Mouse (Mus musculus) thymus, postnatal 36 days (tissue): ENCODE results near the gene Astn2.

Source experiments
- DNase-seq, 2 experiments: peaks; one replicate each; pipeline ENCODE4 v3.0.0; 2022; ENCODE audit warnings: mixed read lengths in 2 of 2

The Astn2 gene

GRCm38 (mm10) chr4:66404201-66404711 lies at the start of gene Astn2:
Gene Astn2, minus strand, starts transcription at chr4:66404611.
- DNase-seq = no peak

DNA sequence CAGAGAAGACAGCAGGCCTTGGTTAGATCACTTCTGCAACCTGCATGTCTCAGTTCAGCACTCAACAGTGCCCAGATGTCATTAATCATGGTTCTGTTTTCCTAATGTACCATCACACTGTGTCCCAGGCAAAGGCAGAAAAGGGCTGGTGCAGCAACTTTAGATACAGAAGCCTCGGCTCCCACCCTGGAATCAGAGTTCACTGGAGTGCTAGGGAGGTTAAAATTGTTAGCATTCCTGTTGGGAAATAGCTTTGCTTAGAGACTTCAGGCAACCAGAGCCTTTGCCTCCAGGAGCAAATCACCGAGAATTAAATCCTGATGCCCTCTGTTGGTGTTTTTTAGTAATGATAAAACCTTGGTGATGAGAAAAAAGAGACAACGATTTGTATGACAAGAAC lies 45.7 kb upstream of the Astn2 start:
- no peak for DNase-seq

- no peak for DNase-seq
These were observed 26.8 kb upstream of the Astn2 start for GRCm38 (mm10) chr4:66431256-66431655.

- DNase-seq = no peak
These were observed 21.4 kb upstream of the Astn2 start for GRCm38 (mm10) chr4:66425804-66426203.

DNA sequence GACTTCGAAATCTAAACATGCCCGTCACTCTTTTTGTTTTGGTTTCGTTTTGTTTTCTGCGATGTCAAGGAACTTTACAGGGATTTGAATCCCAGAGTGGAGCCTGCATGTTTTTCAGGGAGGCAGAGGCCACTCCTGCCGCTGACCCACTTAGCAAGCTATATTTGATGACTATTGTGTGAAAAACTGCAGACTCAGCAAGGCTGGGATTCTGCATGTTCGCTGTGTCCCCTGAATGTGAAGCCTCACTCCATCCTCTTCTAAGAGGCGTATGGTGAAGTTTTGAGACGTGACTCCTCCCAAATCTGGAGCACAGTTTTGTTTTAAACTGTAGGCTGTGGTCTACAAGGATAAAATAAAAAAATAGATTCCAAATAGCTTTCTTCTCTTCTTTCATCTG lies 10.4 kb upstream of the Astn2 start:
- no peak for DNase-seq

- DNase-seq = no peak
These were observed 675 bp upstream of the Astn2 start for GRCm38 (mm10) chr4:66405086-66405485.

DNA sequence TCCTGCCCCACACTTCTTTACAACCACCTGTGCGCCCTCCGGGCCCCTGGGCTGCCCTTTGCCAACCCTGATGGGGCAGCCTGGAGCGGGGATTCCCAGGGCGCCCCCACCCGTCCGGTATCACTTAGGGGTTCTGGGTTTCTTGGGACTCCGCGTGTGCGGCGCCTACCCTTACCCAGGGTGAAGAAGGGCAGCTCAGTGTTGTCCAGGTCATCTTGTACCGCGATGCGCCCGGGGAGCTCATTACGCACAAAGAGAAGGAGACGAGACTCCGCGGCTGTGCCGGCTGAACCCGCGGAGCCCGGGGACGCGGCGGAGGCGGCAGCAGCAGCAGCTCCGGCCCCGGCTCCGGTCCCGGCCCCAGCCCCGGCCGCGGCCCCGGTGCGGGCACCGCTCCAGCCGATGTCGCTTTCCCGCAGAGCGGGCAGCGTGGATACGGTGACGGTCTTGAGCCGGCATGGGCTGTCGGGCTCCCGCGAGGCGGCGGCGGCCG lies 657 bp downstream of the Astn2 start:
- peak in 1 of 2 experiments; percentile 5 for DNase-seq

GRCm38 (mm10) chr4:66403116-66403707 lies 1.2 kb downstream of the Astn2 start:
- no peak for DNase-seq

DNA sequence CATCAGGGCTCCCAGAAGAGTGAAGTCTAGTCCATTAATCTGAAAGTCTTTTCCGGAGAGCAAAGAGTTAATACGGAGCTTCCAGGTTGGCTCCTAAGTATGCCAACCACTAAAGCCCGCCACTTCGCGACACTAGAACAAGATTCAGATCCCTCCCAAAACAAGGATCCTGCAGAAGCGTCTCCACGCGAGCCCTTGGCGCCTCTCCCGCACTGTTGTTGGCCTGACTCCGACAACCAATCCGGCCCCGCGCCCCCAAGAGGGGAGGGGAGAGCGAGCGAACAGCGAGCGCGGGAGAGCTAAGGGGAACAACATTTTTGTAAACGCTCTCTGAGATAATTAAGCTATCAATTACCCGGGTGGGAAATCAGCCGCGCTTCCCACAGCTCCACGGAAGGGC lies 1.8 kb downstream of the Astn2 start:
- no peak for DNase-seq

DNA sequence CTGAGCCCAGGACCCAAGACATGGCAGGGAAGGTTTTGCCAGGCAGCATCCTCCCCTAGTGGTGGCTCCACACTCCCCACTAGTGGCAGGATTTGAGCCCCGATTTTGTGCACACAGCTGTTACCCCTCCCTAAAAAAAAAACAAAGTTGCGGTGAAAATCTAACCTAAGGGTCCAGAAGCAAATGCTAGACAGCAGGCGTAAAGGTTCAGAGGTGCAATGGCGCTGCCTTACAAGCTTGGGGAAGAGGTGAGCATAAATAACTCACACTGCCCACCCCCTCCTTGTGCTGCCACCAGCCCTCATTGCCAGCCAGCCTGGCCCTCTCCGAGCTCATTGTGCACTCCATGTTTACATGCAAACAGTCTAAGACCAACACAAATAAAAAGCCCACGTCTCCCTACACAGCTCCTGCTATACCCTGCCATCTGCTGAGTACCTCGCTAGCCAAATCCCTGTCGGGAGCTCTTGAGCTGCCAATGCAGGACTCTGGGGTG lies 3.2 kb downstream of the Astn2 start:
- DNase-seq = no peak

DNA sequence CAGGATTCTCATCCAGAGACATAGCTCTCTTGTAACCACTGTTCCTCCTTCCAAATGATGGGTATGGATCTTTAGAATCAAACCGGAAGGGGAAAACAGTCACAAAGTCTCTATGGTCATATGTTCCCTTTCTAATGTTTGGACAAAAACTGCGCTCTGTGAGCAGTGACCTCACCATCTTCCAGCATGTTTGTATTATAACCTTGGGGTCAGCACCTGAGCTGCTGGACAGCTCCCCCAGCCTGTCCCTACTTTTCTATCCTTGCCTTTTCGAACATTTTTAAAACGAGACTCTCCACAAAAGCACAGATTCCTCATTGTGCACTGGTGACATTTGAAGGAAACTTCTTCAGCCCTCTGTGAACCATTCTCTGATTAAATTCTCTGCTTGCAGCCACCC lies 5.3 kb downstream of the Astn2 start:
- DNase-seq = no peak

DNA sequence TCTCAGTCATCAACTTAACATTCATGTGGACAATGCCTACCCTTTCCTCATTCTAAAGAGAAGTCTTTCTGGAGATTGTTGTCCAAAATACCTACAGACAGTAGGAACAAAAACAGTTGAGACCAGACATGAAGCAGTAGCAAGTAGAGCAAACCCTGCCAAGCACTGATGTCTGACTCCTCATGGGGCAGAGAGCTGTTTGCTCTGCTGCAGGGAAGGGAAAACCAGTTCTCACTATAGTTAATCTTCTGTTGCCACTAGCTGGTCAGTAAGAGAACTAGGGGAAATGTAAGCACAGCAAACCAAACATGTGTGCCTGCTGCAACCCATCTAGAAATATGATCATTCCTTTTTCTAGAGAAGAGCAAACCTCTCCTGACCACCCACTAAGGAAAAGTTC lies 7.2 kb downstream of the Astn2 start:
- no peak for DNase-seq

GRCm38 (mm10) chr4:66393294-66393693 lies 11.1 kb downstream of the Astn2 start:
- no peak for DNase-seq

DNA sequence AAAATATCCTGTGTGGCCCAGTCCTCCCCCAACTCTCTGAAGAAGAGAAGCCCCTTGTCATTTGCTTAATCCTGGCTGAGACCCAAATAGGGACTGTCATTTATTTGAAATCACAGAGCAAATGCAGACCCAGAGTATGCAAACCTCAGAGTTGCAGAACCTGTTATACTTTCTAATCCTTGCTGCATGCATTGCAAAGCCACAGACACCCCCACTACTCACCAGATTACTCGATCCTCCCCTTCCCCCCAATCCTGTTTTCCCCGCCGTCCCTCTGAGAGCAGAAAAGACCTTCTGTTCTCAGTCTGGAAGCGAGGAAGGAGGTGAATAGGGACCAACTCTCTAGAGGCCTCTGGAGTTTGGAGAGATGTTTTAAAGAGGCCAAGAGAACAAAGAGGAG lies 13.9 kb downstream of the Astn2 start:
- DNase-seq = no peak

- DNase-seq = no peak
These were observed 25.8 kb downstream of the Astn2 start for GRCm38 (mm10) chr4:66378586-66378985.

DNA sequence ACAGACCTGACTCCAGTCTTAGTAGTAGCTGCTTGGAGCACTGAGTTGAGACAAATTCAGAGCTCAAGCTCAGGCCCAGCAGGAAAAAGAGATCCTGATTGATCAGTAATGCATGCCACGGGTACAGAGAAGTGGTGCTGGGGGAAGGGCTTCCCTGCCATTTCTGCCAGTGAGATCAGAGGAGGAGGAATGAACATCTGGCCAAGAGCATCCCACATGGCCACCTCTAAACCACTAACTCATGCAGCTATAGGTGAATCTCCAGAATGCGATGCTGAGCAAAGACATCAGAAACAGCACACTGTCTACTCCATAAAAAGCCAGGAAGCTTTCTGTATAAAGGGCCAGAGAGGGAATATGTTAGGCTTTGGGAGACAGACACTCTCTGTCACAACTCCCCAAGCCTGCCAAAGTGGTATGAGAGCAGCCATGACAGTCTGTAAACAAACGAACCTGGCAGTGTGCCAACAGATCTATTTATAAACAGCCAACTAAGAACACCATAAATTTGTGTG lies 33.8 kb downstream of the Astn2 start:
- DNase-seq = no peak

DNA sequence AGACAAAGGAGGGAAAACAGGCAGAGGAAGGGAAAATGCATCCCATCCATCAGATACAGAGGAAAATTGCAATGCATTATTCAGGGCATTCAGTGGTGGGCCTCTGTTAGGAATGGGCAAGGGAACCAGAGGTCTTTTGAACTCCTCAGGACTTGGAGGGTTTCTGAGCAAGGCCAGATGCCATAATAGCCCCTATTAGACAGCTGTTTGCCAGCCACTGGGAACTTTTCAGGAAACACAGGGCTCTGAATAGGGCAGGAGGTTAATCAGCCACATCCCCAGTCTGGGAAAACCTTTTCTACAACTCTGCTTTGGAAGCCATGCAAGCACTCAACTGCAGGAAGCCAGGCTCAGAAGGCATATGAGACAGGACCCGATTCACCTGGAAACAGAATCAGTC lies 38.9 kb downstream of the Astn2 start:
- DNase-seq = no peak

DNA sequence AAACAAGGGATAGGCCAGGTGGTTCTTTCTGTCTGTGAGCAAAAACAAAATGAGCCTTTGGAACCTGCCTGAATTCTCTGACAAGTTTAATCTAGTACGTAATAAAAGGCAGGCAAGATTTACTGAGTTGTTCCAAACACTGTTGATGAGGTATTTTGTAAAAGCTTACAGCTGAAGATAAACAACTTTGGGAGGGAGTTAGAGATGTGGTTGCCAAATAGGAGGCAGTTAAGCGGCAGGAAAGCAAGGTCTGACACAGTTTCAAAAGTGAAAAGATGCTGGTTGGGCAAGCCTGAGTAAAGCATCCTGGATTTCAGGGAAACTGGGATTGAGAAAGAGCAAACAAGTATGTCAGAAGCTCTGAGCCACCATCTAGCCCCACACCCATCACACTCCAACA lies 59.8 kb downstream of the Astn2 start:
- DNase-seq = no peak

DNA sequence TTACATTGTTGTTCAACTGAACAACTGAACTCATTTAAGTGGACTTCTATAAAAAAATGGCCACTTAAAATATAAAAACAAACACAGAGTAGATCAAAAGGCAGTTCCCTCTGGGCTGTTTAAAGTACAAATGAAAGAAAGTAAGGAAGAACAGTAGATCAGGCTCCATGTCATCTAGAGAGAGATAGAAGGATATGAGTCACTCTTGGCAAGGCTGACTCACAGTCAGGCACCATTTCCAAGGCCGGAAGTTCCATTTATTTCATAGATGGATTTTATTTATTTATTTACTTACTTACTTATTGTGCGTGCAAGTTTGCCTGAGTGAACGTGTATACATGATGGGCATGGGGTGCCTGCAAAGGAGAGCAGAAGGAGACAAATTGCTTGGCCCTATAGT lies 67.0 kb downstream of the Astn2 start:
- no peak for DNase-seq

DNA sequence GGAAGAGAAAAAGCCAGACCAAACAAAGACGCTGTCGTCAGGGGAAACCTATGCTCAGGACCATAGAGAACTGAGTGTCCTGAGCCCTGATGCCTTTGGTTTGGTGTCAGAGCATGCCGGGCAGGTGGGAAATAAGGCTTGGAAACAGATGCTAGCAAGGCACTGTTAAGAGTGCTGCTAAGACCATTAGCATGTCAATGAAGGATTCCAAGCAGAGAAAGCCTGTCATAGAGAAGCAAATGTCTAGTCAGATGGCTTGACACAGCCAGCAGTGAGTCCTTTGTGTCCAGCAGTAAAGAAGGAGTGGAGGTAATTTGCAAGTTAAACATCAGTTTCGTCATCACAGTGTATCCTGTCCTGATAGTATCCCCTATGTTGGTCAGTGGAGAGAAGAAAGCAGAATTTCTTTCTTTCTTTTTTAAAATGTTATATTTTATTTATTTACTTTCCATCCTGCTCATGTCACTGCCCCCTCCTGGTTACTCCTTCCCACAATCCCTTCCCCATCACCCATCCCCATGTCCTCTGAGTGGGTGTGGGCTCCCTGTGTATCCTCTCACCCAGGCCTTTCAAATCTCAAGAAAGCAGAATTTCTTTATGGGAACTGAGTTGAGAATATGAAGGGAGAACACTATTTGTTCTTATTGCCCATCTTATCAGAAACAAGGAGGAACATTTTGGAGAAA lies 73.7 kb downstream of the Astn2 start:
- no peak for DNase-seq

GRCm38 (mm10) chr4:66321051-66321450 lies 83.4 kb downstream of the Astn2 start:
- DNase-seq = no peak

- DNase-seq = no peak
These were observed 89.5 kb downstream of the Astn2 start for GRCm38 (mm10) chr4:66314806-66315484.

- no peak for DNase-seq
These were observed 91.7 kb downstream of the Astn2 start for GRCm38 (mm10) chr4:66312733-66313132.
